Mouse (Mus musculus) limb, embryonic 13.5 days (tissue): ENCODE results near the gene Zfp652. TPM values are rescaled to one million over a fixed set of nuclear protein-coding genes. Genes with fewer than 3 reads are reported as not detected.

Experiments used
- ATAC-seq: fragments of 200-750 bp; cut with Nextera tagmentation; 2 replicates; pipeline ENCODE4 v1.8.0; 2017; ENCODE audit warnings: low read depth, moderate number of reproducible peaks, moderate TSS enrichment; ENCODE audit not compliant: low FRiP score
- H3K27ac ChIP-seq: fragments of 300-500 bp; sonication (generic); 2 replicates; pipeline ENCODE4 v1.5.1; 2015; ENCODE audit warnings: inconsistent platforms, mild to moderate bottlenecking, moderate library complexity
- H3K27me3 ChIP-seq: fragments of 300-500 bp; sonication (generic); 2 replicates; pipeline ENCODE4 v1.6.1; 2015; ENCODE audit warnings: mild to moderate bottlenecking, inconsistent platforms
- H3K36me3 ChIP-seq: fragments of 300-500 bp; sonication (generic); 2 replicates; pipeline ENCODE4 v1.6.1; 2015; ENCODE audit warnings: inconsistent platforms, mild to moderate bottlenecking, moderate library complexity
- H3K4me1 ChIP-seq: fragments of 300-500 bp; sonication (generic); 2 replicates; pipeline ENCODE4 v1.6.1; 2015; ENCODE audit warnings: inconsistent platforms
- H3K4me2 ChIP-seq: fragments of 300-500 bp; sonication (generic); replicated peaks from 2 replicates; pipeline ENCODE4 v1.6.1; 2015; ENCODE audit warnings: inconsistent platforms, mild to moderate bottlenecking, moderate library complexity
- H3K4me3 ChIP-seq: fragments of 300-500 bp; sonication (generic); 2 replicates; pipeline ENCODE4 v1.5.1; 2015; ENCODE audit warnings: moderate library complexity, mild to moderate bottlenecking, inconsistent platforms
- H3K9ac ChIP-seq: fragments of 300-500 bp; sonication (generic); 2 replicates; pipeline ENCODE4 v1.6.1; 2015; ENCODE audit warnings: mild to moderate bottlenecking, inconsistent platforms
- H3K9me3 ChIP-seq: fragments of 300-500 bp; sonication (generic); 2 replicates; pipeline ENCODE4 v1.6.1; 2016; ENCODE audit warnings: inconsistent platforms
- WGBS: fragments of 180-500 bp; shearing (Covaris S2); methylation state at CpG from one replicate; pipeline ENCODE4 v1.1.7; 2015; 5-methylcytosine and 5-hydroxymethylcytosine counted together
- polyA plus RNA-seq: library from polyadenylated mRNA; unstranded; fragments of >200 nt; fragmentation: Nextera tagmentation; extraction: Ambion mirVana; gene quantifications from 2 replicates; pipeline ENCODE4 v1.2.1, GENCODE M21; 2015

Gene Zfp652
- polyA plus RNA-seq, 1 experiment from 2014 or later, result 26.8 TPM

DNA sequence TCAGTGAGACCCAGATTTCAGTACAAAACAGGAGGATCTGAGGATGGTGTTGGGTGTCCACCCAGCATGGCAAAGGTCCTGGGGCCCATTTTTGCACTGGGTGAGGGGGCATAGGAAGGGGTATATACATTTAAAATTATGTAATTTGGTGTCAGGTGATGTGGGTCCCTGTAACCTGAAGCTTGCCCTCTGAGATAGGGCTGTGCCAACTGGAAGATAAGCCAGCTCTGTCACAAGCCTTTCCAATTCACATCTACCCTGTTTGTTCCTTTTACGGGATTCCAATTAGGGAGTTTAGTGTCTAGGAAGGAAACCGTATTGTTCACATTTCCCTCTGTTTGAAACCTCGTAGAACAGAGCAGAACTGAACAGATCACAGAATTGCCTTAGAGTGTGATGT, 60.8 kb downstream of the Zfp652 start:
- Histone ChIP-seq H3K4me1 (peaks cover 5% of the 10 kb centered on the region; the same call in 1 of the 2 replicates), H3K9ac (no peak overlapping the region), H3K4me2 (no peak overlapping the region), H3K27me3 (no peaks in the 10 kb centered on the region), H3K27ac (no peak overlapping the region), H3K36me3 (peaks cover 45% of the 10 kb centered on the region), H3K4me3 (no peak overlapping the region), H3K9me3 (no peaks in the 10 kb centered on the region)
- ATAC-seq, result no peak
- WGBS, result 71% methylated on average over 3 of the region's 3 CpGs

DNA sequence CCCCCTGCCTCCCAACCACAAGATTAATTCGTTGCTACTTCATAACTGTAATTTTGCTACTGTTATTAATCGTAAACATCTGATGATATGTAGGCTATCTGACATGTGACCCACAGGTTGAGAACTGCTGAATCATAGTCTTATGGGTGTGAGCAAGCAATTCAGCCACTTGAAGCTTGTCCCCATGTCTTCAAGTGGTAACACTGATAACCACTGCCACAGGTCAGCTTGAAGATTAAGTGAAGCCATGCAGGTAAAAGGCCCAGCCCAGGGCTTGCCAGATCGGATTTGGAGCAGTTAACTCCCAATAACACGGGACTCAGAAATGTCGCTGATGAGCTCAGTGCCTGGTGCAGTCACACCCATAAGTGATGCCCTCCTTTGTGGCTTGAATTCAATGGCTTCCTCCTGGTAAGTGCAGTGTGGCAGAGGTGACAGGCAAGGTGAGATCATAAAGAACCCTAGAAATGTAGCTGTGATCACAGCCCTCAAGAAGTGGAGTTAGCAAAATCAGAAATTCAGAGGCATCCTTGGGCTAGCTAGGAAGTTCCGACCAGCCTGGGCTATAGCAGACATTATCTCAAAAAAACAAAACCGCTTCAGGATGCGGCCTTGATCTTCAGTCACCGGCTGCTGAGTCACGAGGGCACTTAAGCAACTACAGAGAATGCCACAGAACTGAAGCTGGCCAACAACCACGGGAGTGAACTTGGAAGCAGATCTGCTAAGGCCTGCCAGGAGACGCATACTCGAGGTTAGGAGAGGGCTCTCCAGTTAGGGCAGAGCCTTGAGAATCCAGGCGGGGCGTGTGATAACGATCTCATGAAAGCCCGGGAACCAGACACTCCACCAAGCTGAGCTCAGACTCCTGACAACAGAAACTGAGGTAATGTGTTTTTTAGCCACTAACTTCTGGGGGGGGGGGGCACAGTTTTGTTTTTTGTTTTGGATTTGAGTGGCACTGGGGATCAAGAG, 65.1 kb downstream of the Zfp652 start:
- Histone ChIP-seq H3K9me3 (no peaks in the 10 kb centered on the region), H3K27ac (no peak overlapping the region), H3K4me3 (no peak overlapping the region), H3K4me2 (no peak overlapping the region), H3K4me1 (no peaks in the 10 kb centered on the region), H3K27me3 (no peaks in the 10 kb centered on the region), H3K9ac (no peak overlapping the region), H3K36me3 (peaks cover 28% of the 10 kb centered on the region)
- ATAC-seq, result no peak
- WGBS, result 64% methylated on average over 17 of the region's 17 CpGs

DNA sequence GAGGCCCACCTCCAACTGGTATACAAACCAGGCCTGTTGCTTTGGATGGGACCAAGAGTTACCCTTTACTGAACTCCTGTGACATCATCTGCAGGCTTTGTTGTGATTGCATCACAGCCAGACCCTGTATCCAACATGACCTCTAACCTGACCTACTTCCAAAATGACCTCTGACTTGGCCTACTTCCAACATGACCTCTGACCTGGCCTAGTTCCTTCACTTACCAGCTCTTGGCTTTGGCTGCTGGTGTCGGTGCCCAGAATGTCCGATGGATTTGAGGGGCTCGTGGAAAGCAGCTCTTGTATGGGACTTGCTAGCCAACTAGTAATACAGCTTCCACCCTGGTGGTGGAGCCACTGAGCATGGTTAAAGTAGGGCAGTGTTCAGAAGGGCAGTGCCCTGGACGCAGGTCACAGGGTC, 66.4 kb downstream of the Zfp652 start:
- H3K27me3 ChIP-seq, result no peaks in the 10 kb centered on the region
- H3K27ac ChIP-seq, result no peak overlapping the region
- H3K36me3 ChIP-seq, result peaks cover 19% of the 10 kb centered on the region
- no peak overlapping the region for H3K4me3 ChIP-seq
- ATAC-seq, result no peak
- WGBS, result 78% methylated on average over 4 of the region's 4 CpGs
- H3K9ac ChIP-seq, result no peak overlapping the region
- no peak overlapping the region for H3K4me2 ChIP-seq
- H3K9me3 ChIP-seq, result no peaks in the 10 kb centered on the region
- no peaks in the 10 kb centered on the region for H3K4me1 ChIP-seq

DNA sequence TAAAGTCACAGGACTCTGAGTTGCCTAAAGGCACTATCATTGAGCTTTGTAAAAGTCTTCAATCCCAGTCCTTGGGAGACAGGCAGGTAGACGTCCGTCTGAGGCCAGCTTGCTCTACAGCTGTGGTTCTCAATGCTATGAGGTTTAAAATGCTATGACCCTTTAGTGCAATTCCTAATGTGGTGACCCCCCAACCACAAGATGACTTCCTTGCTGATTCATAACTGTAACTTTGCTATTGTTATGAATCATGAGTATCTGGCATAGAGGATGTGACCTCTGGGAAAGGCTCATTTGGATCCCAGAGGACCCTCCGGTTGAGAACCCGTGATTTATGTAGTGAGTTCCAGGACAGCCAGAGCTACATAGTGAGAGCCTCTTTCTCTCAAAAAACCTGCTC, 66.9 kb downstream of the Zfp652 start:
- no peak overlapping the region for H3K27ac ChIP-seq
- H3K36me3 ChIP-seq, result peaks cover 19% of the 10 kb centered on the region
- H3K27me3 ChIP-seq, result no peaks in the 10 kb centered on the region
- H3K9ac ChIP-seq, result no peak overlapping the region
- 88% methylated on average over 4 of the region's 4 CpGs for WGBS
- H3K4me2 ChIP-seq, result no peak overlapping the region
- no peaks in the 10 kb centered on the region for H3K4me1 ChIP-seq
- ATAC-seq, result no peak
- no peaks in the 10 kb centered on the region for H3K9me3 ChIP-seq
- no peak overlapping the region for H3K4me3 ChIP-seq

DNA sequence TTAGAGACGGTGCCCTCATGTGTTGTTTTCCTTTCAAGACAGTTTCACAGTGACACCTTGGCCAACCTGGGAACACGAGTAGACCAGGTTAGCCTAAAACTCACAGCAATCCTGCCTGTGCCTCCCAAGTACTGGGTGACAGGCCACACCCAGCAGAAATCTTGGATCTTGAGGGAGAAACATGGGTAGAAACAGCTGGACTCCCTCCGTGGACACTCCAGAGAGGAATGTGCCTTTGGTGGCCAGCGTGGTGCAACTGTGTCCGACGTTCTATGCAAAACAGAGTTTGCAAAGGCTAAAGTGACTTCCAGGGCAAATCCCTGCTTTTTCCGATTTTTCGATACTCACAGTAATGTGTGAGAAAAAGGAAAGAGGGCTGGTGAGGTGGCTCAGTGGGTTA, 68.0 kb downstream of the Zfp652 start:
- no peaks in the 10 kb centered on the region for H3K4me1 ChIP-seq
- H3K9ac ChIP-seq, result no peak overlapping the region
- H3K4me2 ChIP-seq, result no peak overlapping the region
- H3K27me3 ChIP-seq, result no peaks in the 10 kb centered on the region
- H3K9me3 ChIP-seq, result 0 out of 2 replicates have a peak, but pooled peaks cover 2% of the 10 kb centered on the region
- peaks cover 16% of the 10 kb centered on the region for H3K36me3 ChIP-seq
- no peak overlapping the region for H3K27ac ChIP-seq
- 91% methylated on average over 8 of the region's 8 CpGs for WGBS
- no peak overlapping the region for H3K4me3 ChIP-seq
- no peak for ATAC-seq

DNA sequence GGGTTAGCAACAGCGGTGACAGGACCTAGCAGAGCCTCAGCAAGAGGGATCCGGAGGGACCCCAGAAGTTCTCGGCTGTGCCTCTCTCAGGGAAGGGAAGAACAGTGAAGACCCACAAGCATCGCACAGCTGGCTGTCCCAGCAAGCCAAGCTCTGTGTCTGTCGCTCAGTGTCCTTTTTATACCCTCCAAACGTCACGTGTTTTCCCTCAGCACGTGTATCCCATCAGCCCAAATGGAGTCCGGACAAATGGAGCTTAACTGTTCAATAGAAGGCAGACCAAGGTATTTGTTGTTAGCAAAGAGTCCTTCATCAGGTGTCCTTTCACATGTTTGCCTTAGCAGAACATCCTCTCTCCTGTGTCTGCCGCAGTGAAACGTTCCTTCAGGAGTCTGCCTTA, 69.1 kb downstream of the Zfp652 start:
- no peaks in the 10 kb centered on the region for H3K27me3 ChIP-seq
- H3K4me2 ChIP-seq, result no peak overlapping the region
- WGBS, result 80% methylated on average over 11 of the region's 11 CpGs
- H3K4me3 ChIP-seq, result no peak overlapping the region
- no peak overlapping the region for H3K27ac ChIP-seq
- 0 out of 2 replicates have a peak, but pooled peaks cover 6% of the 10 kb centered on the region for H3K9me3 ChIP-seq
- peaks cover 10% of the 10 kb centered on the region; the same call in 1 of the 2 replicates for H3K36me3 ChIP-seq
- no peak for ATAC-seq
- no peaks in the 10 kb centered on the region for H3K4me1 ChIP-seq
- no peak overlapping the region for H3K9ac ChIP-seq

DNA sequence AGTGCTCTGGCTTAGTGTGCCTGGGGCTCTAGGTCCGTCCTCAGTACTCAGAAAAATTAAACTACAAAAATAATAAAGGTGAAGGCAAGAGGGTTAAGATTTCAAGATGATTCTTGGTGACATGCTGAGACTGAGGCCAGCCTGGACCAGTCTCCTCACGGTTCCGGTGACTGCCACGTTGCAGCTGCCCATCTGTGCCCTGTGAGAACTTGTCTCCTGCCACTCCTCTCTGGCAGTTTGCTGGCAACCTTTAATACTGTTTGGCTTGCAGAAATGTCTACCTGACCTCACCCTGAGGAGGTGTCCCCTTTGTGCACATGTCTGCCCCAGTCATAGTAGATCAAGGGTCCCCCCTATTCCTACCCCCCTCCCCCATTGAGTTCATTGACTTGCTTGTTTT, 71.0 kb downstream of the Zfp652 start:
- H3K4me1 ChIP-seq, result no peaks in the 10 kb centered on the region
- WGBS, result 80% methylated on average over 4 of the region's 4 CpGs
- H3K27ac ChIP-seq, result no peak overlapping the region
- no peak for ATAC-seq
- H3K9me3 ChIP-seq, result 0 out of 2 replicates have a peak, but pooled peaks cover 6% of the 10 kb centered on the region
- no peak overlapping the region for H3K4me2 ChIP-seq
- no peak overlapping the region for H3K4me3 ChIP-seq
- H3K36me3 ChIP-seq, result no peaks in the 10 kb centered on the region
- H3K9ac ChIP-seq, result no peak overlapping the region
- H3K27me3 ChIP-seq, result no peaks in the 10 kb centered on the region

DNA sequence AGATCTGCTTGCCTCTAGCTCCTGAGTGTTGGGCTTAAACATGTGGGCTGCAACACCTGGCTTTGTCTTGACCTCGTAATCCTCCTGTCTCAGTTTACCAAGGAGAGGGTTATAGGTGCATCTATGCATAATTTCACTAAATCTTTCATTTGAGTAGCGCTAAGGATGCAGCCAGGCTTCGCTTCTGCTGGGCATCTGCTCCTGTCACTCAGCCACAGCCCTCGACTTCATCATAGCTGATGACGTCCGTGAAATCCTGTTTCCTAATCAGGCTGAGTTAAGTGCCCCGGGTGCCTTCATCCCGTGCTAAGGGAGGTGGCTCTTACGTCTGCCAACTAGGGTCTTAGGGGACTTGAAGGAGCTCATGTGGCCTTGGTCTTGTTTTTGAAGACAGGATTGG, 71.5 kb downstream of the Zfp652 start:
- Histone ChIP-seq H3K4me1 (no peaks in the 10 kb centered on the region), H3K9me3 (0 out of 2 replicates have a peak, but pooled peaks cover 6% of the 10 kb centered on the region), H3K9ac (no peak overlapping the region), H3K36me3 (no peaks in the 10 kb centered on the region), H3K27me3 (no peaks in the 10 kb centered on the region), H3K4me3 (no peak overlapping the region), H3K27ac (no peak overlapping the region), H3K4me2 (no peak overlapping the region)
- 87% methylated on average over 9 of the region's 9 CpGs for WGBS
- no peak for ATAC-seq

DNA sequence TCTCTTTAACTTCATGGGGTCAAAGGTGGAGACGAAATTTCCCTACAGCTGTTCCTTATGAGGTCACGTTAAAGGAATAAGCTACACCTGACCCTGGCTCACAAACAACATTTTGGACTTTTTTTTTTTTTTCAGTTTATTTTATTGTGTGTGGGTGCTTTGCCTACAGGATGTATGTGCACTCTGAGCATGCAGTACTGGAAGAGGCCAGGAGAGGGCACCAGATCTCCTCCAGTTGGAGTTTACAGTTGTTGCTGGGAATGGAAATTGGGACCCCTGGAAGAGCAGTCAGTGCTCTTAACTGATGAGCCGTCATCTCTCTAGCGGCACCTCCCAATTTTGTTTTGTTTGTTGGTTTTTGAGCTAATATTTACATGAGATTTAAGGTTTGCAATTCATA, 73.2 kb downstream of the Zfp652 start:
- Histone ChIP-seq H3K4me1 (no peaks in the 10 kb centered on the region), H3K4me2 (no peak overlapping the region), H3K9ac (no peak overlapping the region), H3K27ac (no peak overlapping the region), H3K9me3 (0 out of 2 replicates have a peak, but pooled peaks cover 6% of the 10 kb centered on the region), H3K4me3 (no peak overlapping the region), H3K27me3 (no peaks in the 10 kb centered on the region), H3K36me3 (no peaks in the 10 kb centered on the region)
- no peak for ATAC-seq
- 87% methylated on average over 4 of the region's 4 CpGs for WGBS

DNA sequence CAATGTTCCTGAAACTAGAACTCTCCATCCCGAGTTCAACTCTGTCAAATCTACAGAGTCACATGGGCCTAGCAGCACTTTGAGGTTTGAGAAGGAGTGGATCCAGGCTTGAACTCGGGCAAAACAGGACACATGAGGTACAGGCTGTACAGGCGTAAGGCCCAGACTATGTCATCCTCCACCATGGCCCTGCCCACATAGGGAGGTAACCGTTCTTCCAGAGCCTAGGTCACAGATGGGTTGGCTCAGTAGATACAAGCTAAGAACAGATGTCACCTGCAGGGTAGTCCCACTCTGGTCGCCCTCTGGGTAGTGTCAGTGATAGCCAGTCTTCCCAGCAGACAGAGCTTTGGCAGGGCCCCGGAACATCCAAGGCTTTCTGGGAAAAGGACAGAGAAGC, 74.0 kb downstream of the Zfp652 start:
- Histone ChIP-seq H3K27ac (no peak overlapping the region), H3K27me3 (no peaks in the 10 kb centered on the region), H3K4me1 (no peaks in the 10 kb centered on the region), H3K36me3 (no peaks in the 10 kb centered on the region), H3K9ac (no peak overlapping the region), H3K9me3 (0 out of 2 replicates have a peak, but pooled peaks cover 6% of the 10 kb centered on the region), H3K4me2 (no peak overlapping the region), H3K4me3 (no peak overlapping the region)
- no peak for ATAC-seq
- 84% methylated on average over 6 of the region's 6 CpGs for WGBS

DNA sequence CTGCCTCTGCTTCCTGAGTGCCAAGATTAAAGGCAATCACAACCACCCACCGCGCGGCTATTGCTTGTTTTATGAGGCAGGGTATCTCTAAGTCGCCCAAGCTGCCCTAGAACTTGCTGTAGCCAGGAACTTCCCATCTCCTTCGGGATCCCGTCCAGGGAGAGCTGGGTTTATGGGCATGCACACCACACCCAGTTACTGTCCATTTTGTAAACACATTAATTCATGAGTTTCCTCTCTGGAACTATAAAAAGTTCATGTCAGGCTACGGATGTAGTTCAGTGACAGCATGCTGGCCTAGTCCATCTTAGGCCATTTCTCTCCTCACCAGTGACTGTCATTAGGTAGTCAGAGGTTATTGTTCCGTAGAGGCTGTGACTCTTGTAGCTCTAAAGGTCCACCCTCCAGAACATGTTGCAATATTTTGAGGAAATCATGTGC, 77.0 kb downstream of the Zfp652 start:
- no peaks in the 10 kb centered on the region for H3K4me1 ChIP-seq
- no peak overlapping the region for H3K27ac ChIP-seq
- ATAC-seq, result no peak
- H3K9me3 ChIP-seq, result 0 out of 2 replicates have a peak, but pooled peaks cover 6% of the 10 kb centered on the region
- H3K4me2 ChIP-seq, result no peak overlapping the region
- no peak overlapping the region for H3K4me3 ChIP-seq
- H3K9ac ChIP-seq, result no peak overlapping the region
- WGBS, result 77% methylated on average over 8 of the region's 8 CpGs
- H3K36me3 ChIP-seq, result no peaks in the 10 kb centered on the region
- no peaks in the 10 kb centered on the region for H3K27me3 ChIP-seq

DNA sequence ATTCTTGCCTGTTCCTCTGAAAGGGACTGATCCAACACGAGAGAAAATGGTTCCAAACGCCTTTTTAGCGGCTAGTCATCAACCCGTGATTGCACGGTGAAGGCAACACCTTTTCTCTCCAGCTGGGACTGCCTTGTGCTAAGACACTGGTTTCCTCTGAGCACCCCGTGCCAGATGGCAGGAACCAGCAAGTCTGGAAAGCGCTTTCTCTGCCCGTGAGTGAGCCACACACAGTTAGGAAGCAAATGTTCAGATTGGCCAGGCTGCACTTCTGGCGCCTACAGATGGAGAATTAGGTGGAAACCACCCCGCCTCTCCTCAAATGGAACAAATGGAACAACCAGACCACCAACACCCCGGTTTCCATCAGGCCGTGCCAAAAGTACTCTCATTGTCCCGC, 79.3 kb downstream of the Zfp652 start:
- Histone ChIP-seq H3K27ac (no peak overlapping the region), H3K4me1 (peaks cover 15% of the 10 kb centered on the region), H3K27me3 (peaks cover 9% of the 10 kb centered on the region), H3K4me3 (no peak overlapping the region), H3K9me3 (no peaks in the 10 kb centered on the region), H3K36me3 (no peaks in the 10 kb centered on the region), H3K4me2 (no peak overlapping the region), H3K9ac (no peak overlapping the region)
- no peak for ATAC-seq
- 73% methylated on average over 13 of the region's 13 CpGs for WGBS
